Mouse (Mus musculus) forebrain, embryonic 11.5 days (tissue): ENCODE data around the gene Sucla2. TPM values are rescaled to one million over a fixed set of nuclear protein-coding genes. Genes with fewer than 3 reads are reported as not detected.

Experiments used
- polyA plus RNA-seq: library from polyadenylated mRNA; unstranded; fragments of >200 nt; fragmentation: Nextera tagmentation; extraction: Ambion mirVana; gene quantifications from 2 replicates; pipeline ENCODE4 v1.2.1, GENCODE M21; 2014

Gene Sucla2
- polyA plus RNA-seq, 1 experiment from 2014 or later: 115 TPM

Other genes starting within 250 kb of the Sucla2 start
- 37.3 and 37.4 TPM in 2 replicates for gene Rb1, start 199.5 kb upstream of the Sucla2 start, polyA plus RNA-seq
- gene Itm2b, start 140.0 kb upstream of the Sucla2 start, polyA plus RNA-seq: 270 and 292 TPM in 2 replicates
- 112 and 116 TPM in 2 replicates for gene Med4, start 15.3 kb upstream of the Sucla2 start, polyA plus RNA-seq
- 11.1 and 12.2 TPM in 2 replicates for gene Nudt15, start 22.9 kb downstream of the Sucla2 start, polyA plus RNA-seq
- not detected in 2 replicates for gene Gm21750, start 135.9 kb downstream of the Sucla2 start, polyA plus RNA-seq